Mouse (Mus musculus) lung, adult 2 months (tissue): ENCODE results near the gene Ephb1. TPM values are rescaled to one million over a fixed set of nuclear protein-coding genes. Genes with fewer than 3 reads are reported as not detected.

ENCODE experiments used
- DNase-seq: peaks from one replicate; pipeline ENCODE4 v3.0.0; 2022
- H3K4me1 ChIP-seq: fragments of 200-500 bp; 2 replicates; pipeline ENCODE4 v1.6.1; 2011; ENCODE audit warnings: low read length; ENCODE audit not compliant: control insufficient read depth, insufficient read depth
- H3K4me3 ChIP-seq: fragments of 200-500 bp; replicated peaks from 2 replicates; pipeline ENCODE3; 2011; ENCODE audit warnings: low read depth, mild to moderate bottlenecking, control low read depth, low read length; ENCODE audit errors: extremely low read depth
- CTCF ChIP-seq: fragments of 200-500 bp; IDR thresholded peaks from 2 replicates; pipeline ENCODE4 v1.5.1; 2011; ENCODE audit warnings: mild to moderate bottlenecking, low read length, control low read depth; ENCODE audit not compliant: insufficient read depth
- POLR2A ChIP-seq: fragments of 200-500 bp; IDR thresholded peaks from 2 replicates; pipeline ENCODE4 v1.6.1; 2011; ENCODE audit warnings: low read depth, mild to moderate bottlenecking, control low read depth, low read length, borderline replicate concordance; ENCODE audit errors: extremely low read depth
- WGBS: fragments of 180-500 bp; shearing (Covaris S2); methylation state at CpG from one replicate; pipeline ENCODE4 v1.1.7; 2018; 5-methylcytosine and 5-hydroxymethylcytosine counted together
- polyA plus RNA-seq: library from polyadenylated mRNA; depleted of rRNA; stranded (reverse); fragments of >200 nt; gene quantifications from 2 replicates; pipeline ENCODE4 v1.2.3, GENCODE M21; 2012

The Ephb1 gene
- polyA plus RNA-seq, 1 experiment: 1.1 TPM

DNA sequence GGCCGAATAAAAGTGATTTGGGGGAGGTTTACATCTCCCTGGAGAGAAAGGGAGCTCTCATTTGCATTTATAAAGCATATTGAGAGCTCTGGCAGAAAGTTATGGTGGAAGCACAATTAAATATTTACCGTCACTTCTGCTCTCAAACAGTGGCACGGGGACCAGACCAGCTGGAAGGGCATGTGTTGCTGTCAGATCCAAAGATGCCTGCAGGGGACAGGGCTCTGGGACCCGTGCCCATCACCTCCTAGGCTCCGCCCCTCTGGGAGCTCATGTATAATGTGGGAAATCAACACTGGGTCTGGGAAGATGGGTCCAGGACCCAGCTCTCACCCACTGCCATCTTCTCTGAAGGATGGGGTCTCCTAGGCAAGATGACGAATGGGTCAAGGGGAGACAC, 123.2 kb downstream of the Ephb1 start:
- 66% methylated on average over 6 of the region's 6 CpGs for WGBS
- H3K4me1 ChIP-seq: no peaks in the 10 kb centered on the region

DNA sequence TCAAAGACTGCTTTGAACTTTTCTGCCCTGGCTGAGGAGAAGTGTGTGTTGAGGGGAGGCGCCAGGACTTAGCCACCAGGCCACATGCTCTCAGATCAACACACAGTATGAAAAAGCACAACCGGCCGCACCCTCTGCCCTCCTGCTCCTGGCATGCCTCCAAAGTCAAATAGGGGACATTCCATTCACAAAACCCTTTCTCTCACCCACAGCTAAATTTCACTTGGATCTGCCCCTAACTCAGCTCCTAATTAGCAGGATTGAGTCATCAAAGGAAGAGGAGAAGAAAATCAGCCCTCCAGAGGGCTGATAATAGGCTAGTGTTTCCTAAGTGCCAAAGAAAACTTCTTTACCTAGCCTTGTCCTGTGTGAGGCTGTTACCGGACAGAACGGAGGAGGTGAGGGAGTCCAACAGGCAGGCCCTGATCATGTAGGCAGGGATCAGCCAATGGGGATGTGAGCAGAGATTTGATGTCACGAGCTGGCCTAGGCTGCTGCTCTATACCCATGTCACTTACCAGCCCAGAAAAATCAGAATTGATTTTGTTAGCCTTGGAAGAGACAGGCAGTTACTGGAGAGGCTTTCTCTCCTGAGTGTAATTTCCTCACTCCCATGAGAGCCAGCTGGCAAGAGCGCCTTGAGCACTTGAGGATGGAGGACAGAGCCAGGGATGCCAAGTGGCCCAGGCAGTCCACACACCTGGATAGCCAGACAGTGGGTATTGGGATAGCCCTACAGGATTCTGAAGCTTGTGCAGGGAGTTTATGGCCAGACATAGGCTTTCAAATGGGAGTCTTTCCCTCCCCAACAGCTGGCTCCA, 137.5 kb downstream of the Ephb1 start:
- H3K4me3 ChIP-seq: no peak overlapping the region
- TF ChIP-seq CTCF: no peak
- peaks cover 3% of the 10 kb centered on the region; the same call in 1 of the 2 replicates for H3K4me1 ChIP-seq
- 52% methylated on average over 7 of the region's 7 CpGs for WGBS
- peak; percentile 25 for DNase-seq

More for the DNA sequence above, 123.2 kb downstream of the Ephb1 start:
- no peak overlapping the region for H3K4me3 ChIP-seq
- DNase-seq: no peak
- TF ChIP-seq CTCF (no peak), POLR2A (no peak)

DNA sequence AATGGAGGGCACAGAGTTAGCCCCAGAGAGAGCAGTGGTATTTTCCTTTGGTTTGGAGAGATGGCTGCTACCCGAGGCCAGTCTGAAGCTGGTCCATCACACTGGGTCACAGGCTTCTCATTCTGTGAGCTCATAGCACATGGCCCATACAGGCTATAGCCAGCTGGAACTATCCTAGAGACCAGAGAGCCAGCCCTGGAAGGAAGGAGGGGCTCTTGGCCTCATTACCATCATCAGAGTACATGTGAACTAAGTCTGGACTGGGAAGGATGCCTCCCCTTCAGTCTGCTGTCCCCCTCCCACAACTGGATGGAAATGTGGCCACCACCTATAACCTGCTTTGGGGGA, 142.5 kb downstream of the Ephb1 start:
- no peak for TF ChIP-seq CTCF
- no peak for TF ChIP-seq POLR2A
- Histone ChIP-seq H3K4me3 (no peak overlapping the region), H3K4me1 (peaks cover 3% of the 10 kb centered on the region; the same call in 1 of the 2 replicates)
- WGBS: 50% methylated on average over 1 of the region's 1 CpGs
- no peak for DNase-seq

DNA sequence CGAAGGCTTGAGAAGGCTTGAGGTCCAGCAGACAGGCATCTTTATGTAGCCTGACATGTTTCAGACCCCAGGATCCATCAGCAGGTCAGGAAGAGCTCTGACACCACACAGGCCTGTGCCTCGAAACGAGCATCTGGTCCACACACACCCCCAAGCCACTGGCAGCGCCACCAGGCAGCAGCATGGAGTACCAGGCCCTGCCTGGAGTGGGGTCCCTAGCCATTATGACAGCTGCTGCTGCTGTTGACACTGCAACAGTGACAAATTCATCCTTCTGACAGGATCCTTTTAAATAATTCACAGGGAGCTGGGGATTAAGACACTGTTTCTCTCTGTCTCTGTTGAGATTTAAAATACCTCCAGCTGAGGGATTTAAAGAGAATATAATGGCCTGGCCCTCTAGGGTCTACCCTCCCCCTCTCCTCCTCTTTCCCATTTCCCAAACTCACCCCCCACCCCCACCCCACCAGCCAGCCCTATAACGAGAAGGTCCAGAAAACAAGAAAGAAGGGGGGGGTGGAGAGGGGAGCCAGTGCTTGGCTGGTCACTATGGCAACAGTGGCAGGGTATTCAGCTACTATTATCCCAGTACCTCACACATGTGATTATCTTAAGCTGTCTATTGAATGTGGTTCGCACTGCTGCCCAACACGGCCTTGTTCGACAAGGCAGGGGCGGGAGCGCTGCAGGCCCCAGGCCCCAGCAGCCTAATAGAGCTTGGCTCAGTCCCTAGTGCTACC, 143.0 kb downstream of the Ephb1 start:
- WGBS: 63% methylated on average over 10 of the region's 10 CpGs
- DNase-seq: no peak
- TF ChIP-seq POLR2A (no peak), CTCF (no peak)

DNA sequence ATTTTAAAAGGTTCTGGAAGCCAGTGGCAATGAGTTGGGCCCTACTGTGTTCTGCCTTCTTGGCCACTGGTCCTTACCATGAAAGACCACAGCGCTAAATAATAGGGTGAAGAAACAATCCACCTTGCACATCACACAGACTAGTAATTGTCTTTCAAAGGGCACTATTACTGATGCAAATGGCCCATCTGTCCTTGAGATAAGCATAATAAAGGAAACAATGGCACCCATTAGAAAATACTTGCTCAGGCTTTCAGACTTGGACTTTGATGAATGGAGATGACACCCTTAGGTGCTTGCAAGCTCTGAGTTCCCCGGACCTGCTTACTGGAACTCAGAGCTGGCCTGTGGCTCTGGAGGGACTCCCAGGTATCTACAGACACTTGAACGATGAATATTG, 149.0 kb downstream of the Ephb1 start:
- H3K4me3 ChIP-seq: no peak overlapping the region
- no peak for TF ChIP-seq CTCF
- no peak for TF ChIP-seq POLR2A
- no peaks in the 10 kb centered on the region for H3K4me1 ChIP-seq
- no peak for DNase-seq
- WGBS: 75% methylated on average over 3 of the region's 3 CpGs

More for the DNA sequence above, 143.0 kb downstream of the Ephb1 start:
- Histone ChIP-seq H3K4me1 (peaks cover under 1% of the 10 kb centered on the region; the same call in 1 of the 2 replicates), H3K4me3 (no peak overlapping the region)

DNA sequence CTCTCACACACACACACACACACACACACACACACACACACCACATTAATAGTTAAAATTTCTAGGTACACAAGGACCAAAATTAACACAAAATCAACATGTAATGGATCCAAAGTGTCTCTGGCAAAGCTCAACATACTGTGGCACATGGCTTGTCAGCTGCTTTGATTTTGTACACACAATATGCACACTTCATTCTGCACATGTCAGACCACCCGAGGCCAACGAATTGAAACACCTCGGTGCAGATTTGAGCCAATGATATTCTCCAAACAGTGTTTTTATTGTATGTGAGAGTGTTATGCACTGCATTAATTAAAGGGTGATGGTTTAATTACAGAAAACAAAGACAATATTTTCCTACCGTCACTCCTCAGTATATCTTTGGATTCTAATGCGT, 152.6 kb downstream of the Ephb1 start:
- WGBS: 88% methylated on average over 5 of the region's 5 CpGs
- H3K4me3 ChIP-seq: no peak overlapping the region

DNA sequence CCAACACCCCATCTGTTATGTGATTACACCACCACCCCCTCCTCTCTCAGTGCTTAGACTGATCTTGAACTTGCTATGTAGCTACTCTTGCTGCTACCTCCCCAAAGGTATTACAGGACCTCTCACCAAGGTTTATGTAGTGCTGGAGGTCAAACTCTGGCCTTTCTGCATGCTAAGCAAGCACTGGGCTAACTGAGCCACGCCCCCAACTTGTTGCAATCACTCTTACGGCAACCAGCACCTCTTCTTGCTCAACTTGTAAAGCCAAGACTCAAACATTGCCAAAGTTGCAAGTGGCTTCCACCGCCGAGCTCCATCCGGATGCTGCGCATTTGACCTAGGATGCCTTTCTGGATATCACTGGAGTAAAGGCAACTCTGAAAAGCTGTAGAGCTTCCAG, 157.6 kb downstream of the Ephb1 start:
- peak; percentile 31 for DNase-seq

More for the DNA sequence above, 152.6 kb downstream of the Ephb1 start:
- no peak for TF ChIP-seq POLR2A
- no peak for TF ChIP-seq CTCF
- no peak for DNase-seq
- H3K4me1 ChIP-seq: no peaks in the 10 kb centered on the region

DNA sequence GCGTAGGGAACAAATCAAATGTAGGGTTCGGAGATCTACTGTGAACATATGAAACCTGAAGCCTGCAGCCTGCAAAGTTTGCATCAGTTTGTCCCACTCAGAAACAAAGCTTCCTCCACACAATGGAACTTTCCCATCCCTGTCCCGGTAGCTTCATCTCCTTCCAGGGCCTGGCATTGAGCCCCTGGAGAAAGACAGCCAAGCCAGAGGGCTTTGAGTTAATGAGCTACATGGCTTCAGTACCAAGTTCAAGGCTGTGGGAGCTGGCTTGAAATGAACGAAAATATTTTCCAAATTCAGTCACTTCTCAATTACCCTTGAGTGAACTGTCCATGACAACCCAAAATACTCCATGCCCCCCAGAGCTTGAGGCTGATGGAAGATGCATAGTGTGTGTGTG, 160.4 kb downstream of the Ephb1 start:
- TF ChIP-seq POLR2A: no peak
- no peak for TF ChIP-seq CTCF
- WGBS: 61% methylated on average over 4 of the region's 4 CpGs
- H3K4me3 ChIP-seq: no peak overlapping the region
- no peaks in the 10 kb centered on the region for H3K4me1 ChIP-seq
- no peak for DNase-seq

More for the DNA sequence above, 157.6 kb downstream of the Ephb1 start:
- no peak for TF ChIP-seq POLR2A
- WGBS: 71% methylated on average over 6 of the region's 6 CpGs
- Histone ChIP-seq H3K4me3 (no peak overlapping the region), H3K4me1 (no peaks in the 10 kb centered on the region)

DNA sequence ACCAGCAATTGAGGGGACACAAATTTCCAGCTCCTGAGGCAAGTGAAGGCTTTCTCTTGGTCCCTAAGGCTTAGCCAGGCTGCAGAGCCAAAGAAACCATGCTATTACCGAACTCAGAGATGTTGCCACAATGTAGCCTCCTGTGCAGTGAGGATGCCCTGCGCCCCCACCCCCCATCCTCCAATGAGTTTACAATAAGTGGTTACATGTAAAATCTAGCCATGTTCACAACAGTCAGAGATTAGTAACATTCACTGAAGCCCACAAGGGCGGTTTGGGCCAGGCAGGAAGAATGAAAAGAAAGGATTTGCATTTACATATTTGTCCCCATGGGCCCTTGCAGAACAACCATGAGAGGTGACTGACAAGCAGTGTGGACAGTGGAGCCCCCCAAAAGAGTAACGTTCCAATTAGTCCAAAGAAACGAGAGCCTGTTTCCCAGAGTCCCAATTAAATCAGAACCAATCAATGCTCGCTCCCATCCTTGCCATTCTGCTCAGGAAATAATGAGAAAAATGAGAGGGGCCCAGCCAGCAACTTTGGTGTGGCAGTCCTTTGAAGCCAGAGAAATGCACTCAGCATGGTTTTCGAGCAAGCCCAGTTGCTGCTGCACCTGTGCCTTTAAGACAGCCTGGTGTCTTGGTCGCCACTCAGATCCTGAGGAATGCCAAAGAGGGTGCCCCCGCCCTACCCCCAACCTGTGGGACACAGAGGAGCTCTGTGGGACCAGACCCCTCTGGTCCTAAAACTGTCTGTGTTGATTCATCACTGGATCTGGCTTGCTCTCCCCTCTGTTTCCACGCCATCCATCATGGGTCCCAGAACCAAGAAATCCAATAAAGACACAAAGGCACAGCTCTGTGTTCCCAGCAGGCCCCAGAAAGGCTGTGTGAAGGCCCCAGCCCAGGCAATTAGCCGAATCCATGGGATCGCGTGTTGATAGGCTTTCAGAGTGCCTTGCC, 161.5 kb downstream of the Ephb1 start:
- DNase-seq: no peak
- H3K4me1 ChIP-seq: no peaks in the 10 kb centered on the region
- 71% methylated on average over 13 of the region's 13 CpGs for WGBS
- TF ChIP-seq CTCF (no peak), POLR2A (no peak)
- no peak overlapping the region for H3K4me3 ChIP-seq
